9 mouse cellular contexts compared by ENCODE assay signal in the genomic region with DNA sequence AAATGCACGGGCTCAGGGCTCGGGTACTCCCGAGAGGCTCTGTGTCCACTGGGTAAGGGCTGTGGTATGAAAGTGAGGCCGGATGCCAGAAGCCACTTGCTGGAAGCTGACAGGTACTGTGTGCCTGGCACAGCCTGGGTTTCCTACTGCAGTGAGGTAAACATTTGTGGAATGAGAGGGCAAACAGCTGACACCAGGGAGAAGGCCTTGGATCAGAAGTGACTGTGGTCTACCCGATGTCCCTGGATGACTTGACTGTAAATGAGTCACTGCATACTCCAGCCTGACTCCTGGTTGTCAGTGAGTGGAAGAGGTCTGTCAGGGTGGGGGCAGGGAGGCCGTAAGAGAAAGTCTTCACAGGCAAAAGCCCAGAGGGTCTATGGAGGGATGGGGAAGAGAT. TPM values are rescaled to one million over a fixed set of nuclear protein-coding genes. Genes with fewer than 3 reads are reported as not detected.
DNase-seq lines count a peak whose midpoint lies in the region; ATAC-seq and TF ChIP-seq lines count a peak whose summit lies in the region.
"Had no signal": no experiment of that assay in that cellular context is flagged by ENCODE, and none has a peak within 500 bp of the region (broad histone marks: within the 10 kb centered on the region; RNA-seq: fewer than 3 reads in every experiment).

No protein-coding gene starts in this region.

- no peak overlapping the region for H3K9ac ChIP-seq in liver, postnatal 0 days (replicated peaks)
- H3K9ac ChIP-seq: hindbrain, embryonic 12.5 days had no signal

- TF ChIP-seq EP300 in liver, postnatal 0 days (IDR thresholded peaks at IDR 0.05; ENCODE audit: low read depth), result no peak

- H3K27ac ChIP-seq in liver, postnatal 0 days (ENCODE audit: low read depth), result no peak overlapping the region
- H3K27ac ChIP-seq: hindbrain, embryonic 12.5 days had no signal

- no peaks in the 10 kb centered on the region for H3K9me3 ChIP-seq in liver, postnatal 0 days (ENCODE audit: low read length)
- H3K9me3 ChIP-seq: hindbrain, embryonic 12.5 days had no signal

- no peak for TF ChIP-seq CTCF in liver, postnatal 0 days (IDR thresholded peaks at IDR 0.05; ENCODE audit: low read depth)

- H3K4me3 ChIP-seq in liver, postnatal 0 days (ENCODE audit: low read depth, low read length), result no peak overlapping the region
- H3K4me3 ChIP-seq: hindbrain, embryonic 12.5 days had no signal

- no peaks in the 10 kb centered on the region for H3K27me3 ChIP-seq in liver, postnatal 0 days (ENCODE audit: insufficient read depth, low read length)
- H3K27me3 ChIP-seq: hindbrain, embryonic 12.5 days had no signal

- H3K36me3 ChIP-seq in liver, postnatal 0 days (replicated peaks; ENCODE audit: insufficient read depth, low read length), result no peaks in the 10 kb centered on the region
- H3K36me3 ChIP-seq: hindbrain, embryonic 12.5 days had no signal

- peak; percentile 35 for DNase-seq in gastrocnemius, adult 18-20 months (ENCODE audit: low spot score)
- DNase-seq in gastrocnemius, postnatal 4 days (ENCODE audit: low spot score in 2 of 2), result no peak
- DNase-seq in NIH3T3 (ENCODE audit: low read depth), result peak; percentile 65
- peak; percentile 64 to 70 for DNase-seq in heart, adult 9 months (ENCODE audit: low spot score in 2 of 2)
- DNase-seq in liver, postnatal 0 days, result peak; percentile 14
- DNase-seq in thymus, postnatal 14 days, result no peak
- DNase-seq in thymus, postnatal 25 days, result no peak
- no peak for DNase-seq in urinary bladder, postnatal 10 days (ENCODE audit: low spot score)

- H3K4me1 ChIP-seq in liver, postnatal 0 days (ENCODE audit: insufficient read depth), result peaks cover 15% of the 10 kb centered on the region

- 76% methylated on average over 6 of the region's 6 CpGs for WGBS in liver, postnatal 0 days (ENCODE audit: insufficient replicate concordance)

- 0 out of 2 replicates have a peak, but pooled peaks have one; percentile 4 for ATAC-seq in liver, postnatal 0 days

- H3K4me2 ChIP-seq in liver, postnatal 0 days (ENCODE audit: low read depth, low read length), result no peak overlapping the region
- H3K4me2 ChIP-seq: hindbrain, embryonic 12.5 days had no signal

RNA-seq across cellular contexts. Expression of a gene that starts 27.2 kb away (rescaled TPM):
- total RNA-seq in gastrocnemius, adult 18-20 months (2021), result under 1 TPM in 1 of 2 experiments, not detected in 1; 0.11 TPM
- 1 to 10 TPM in 1 of 2 experiments, under 1 TPM in 1; 0.83 to 1.2 TPM for total RNA-seq in gastrocnemius, postnatal 4 days (2021)
- 5.0 and 5.4 TPM in 2 replicates for polyA plus RNA-seq in liver, postnatal 0 days (2015; fragmentation: Nextera tagmentation; extraction: Ambion mirVana)

RNA-seq across cellular contexts. Expression of a gene that starts 50.9 kb away (rescaled TPM):
- 100 to 1,000 TPM; 123 to 131 TPM for total RNA-seq in gastrocnemius, adult 18-20 months (2021)
- 10 to 100 TPM; 85.1 to 88.7 TPM for total RNA-seq in gastrocnemius, postnatal 4 days (2021)
- polyA plus RNA-seq in liver, postnatal 0 days (2015; fragmentation: Nextera tagmentation; extraction: Ambion mirVana), result 34.0 and 38.4 TPM in 2 replicates

Comparison
In these comparisons a context has a peak if more than half of its experiments do, and no peak if none do; other contexts are left out.
1. DNase-seq: peak in gastrocnemius, adult 18-20 months (single experiment), NIH3T3 (single experiment), heart, adult 9 months (2 of 2) and liver, postnatal 0 days (single experiment); none in gastrocnemius, postnatal 4 days (0 of 2), thymus, postnatal 14 days (single experiment), thymus, postnatal 25 days (single experiment) and urinary bladder, postnatal 10 days (single experiment).